Mouse (Mus musculus) kidney, adult 2 months (tissue): ENCODE measurements at regions not wholly inside any gene's neighbourhood (a gene's known extent, or its start where the extent isn't known, plus 50 kb on each side); places are given as distances from the start of the nearest gene placed in this dataset.
A peak's percentile ranks its signal among the peaks of the same experiment; 100 is the strongest.

Experiments used
- DNase-seq: peaks from one replicate; pipeline ENCODE4 v3.0.0; 2021
- H3K27ac ChIP-seq: fragments of 200-500 bp; 2 replicates; pipeline ENCODE4 v1.5.1; 2012; ENCODE audit warnings: low read depth, low read length, control low read depth, inconsistent platforms; ENCODE audit not compliant: insufficient read depth
- H3K27me3 ChIP-seq: fragments of 200-500 bp; replicated peaks from 2 replicates; pipeline ENCODE4 v1.6.1; 2012; ENCODE audit warnings: mild to moderate bottlenecking, moderate library complexity, low read length, inconsistent platforms; ENCODE audit not compliant: control insufficient read depth, insufficient read depth
- H3K36me3 ChIP-seq: fragments of 200-500 bp; 2 replicates; pipeline ENCODE4 v1.6.1; 2012; ENCODE audit warnings: mild to moderate bottlenecking, moderate library complexity, low read length, inconsistent platforms; ENCODE audit not compliant: control insufficient read depth, insufficient read depth
- H3K4me1 ChIP-seq: fragments of 200-500 bp; 2 replicates; pipeline ENCODE4 v1.6.1; 2011; ENCODE audit warnings: low read length; ENCODE audit not compliant: control insufficient read depth, insufficient read depth
- H3K4me3 ChIP-seq: fragments of 200-500 bp; 2 replicates; pipeline ENCODE4 v1.5.1; 2011; ENCODE audit warnings: mild to moderate bottlenecking, low read depth, low read length, control low read depth; ENCODE audit not compliant: insufficient read depth
- CTCF ChIP-seq: fragments of 200-500 bp; conservative IDR thresholded peaks from 2 replicates; pipeline ENCODE4 v1.5.1; 2011; ENCODE audit warnings: low read depth, mild to moderate bottlenecking, control low read depth, low read length, moderate library complexity, mixed read lengths; ENCODE audit not compliant: insufficient read depth, insufficient read length
- POLR2A ChIP-seq: fragments of 200-500 bp; IDR thresholded peaks from one replicate; pipeline ENCODE4 v1.6.1; 2011; ENCODE audit warnings: low read depth, low read length, control low read depth
- WGBS: fragments of 180-500 bp; shearing (Covaris S2); methylation state at CpG from one replicate; pipeline ENCODE4 v1.1.7; 2018; 5-methylcytosine and 5-hydroxymethylcytosine counted together

- Histone ChIP-seq H3K27me3 (no peaks in the 10 kb centered on the region), H3K27ac (no peak overlapping the region), H3K4me3 (no peak overlapping the region), H3K4me1 (no peaks in the 10 kb centered on the region), H3K36me3 (no peaks in the 10 kb centered on the region)
- DNase-seq, result no peak
- TF ChIP-seq CTCF (no peak), POLR2A (no peak)
- WGBS, result 86% methylated on average over 2 of the region's 2 CpGs
Observed at GRCm38 (mm10) chrX:140164859-140165258, 102.2 kb downstream of the Pih1h3b start.

GRCm38 (mm10) chrX:140165966-140166365 lies 103.3 kb downstream of the Pih1h3b start:
- no peak overlapping the region for H3K27ac ChIP-seq
- H3K4me1 ChIP-seq, result no peaks in the 10 kb centered on the region
- no peaks in the 10 kb centered on the region for H3K36me3 ChIP-seq
- peak; percentile 24 for DNase-seq
- WGBS, result 30% methylated on average over 3 of the region's 3 CpGs
- H3K27me3 ChIP-seq, result no peaks in the 10 kb centered on the region
- no peak overlapping the region for H3K4me3 ChIP-seq
- TF ChIP-seq POLR2A, result no peak
- TF ChIP-seq CTCF, result no peak

- H3K4me1 ChIP-seq, result no peaks in the 10 kb centered on the region
- 78% methylated on average over 4 of the region's 4 CpGs for WGBS
- H3K27ac ChIP-seq, result no peak overlapping the region
- H3K36me3 ChIP-seq, result no peaks in the 10 kb centered on the region
- H3K27me3 ChIP-seq, result no peaks in the 10 kb centered on the region
- DNase-seq, result no peak
- H3K4me3 ChIP-seq, result no peak overlapping the region
- TF ChIP-seq POLR2A, result no peak
- no peak for TF ChIP-seq CTCF
Observed at GRCm38 (mm10) chrX:140179850-140180249, 117.2 kb downstream of the Pih1h3b start.

- TF ChIP-seq CTCF (no peak), POLR2A (no peak)
- H3K27ac ChIP-seq, result no peak overlapping the region
- H3K36me3 ChIP-seq, result no peaks in the 10 kb centered on the region
- H3K4me1 ChIP-seq, result no peaks in the 10 kb centered on the region
- H3K4me3 ChIP-seq, result no peak overlapping the region
- DNase-seq, result peak; percentile 4
- H3K27me3 ChIP-seq, result no peaks in the 10 kb centered on the region
- 90% methylated on average over 3 of the region's 3 CpGs for WGBS
Observed at GRCm38 (mm10) chrX:140183003-140183402, 120.3 kb downstream of the Pih1h3b start.

GRCm38 (mm10) chrX:140203676-140204075 lies 138.4 kb upstream of the Frmpd3 start:
- Histone ChIP-seq H3K36me3 (no peaks in the 10 kb centered on the region), H3K4me3 (no peak overlapping the region), H3K4me1 (no peaks in the 10 kb centered on the region), H3K27me3 (no peaks in the 10 kb centered on the region), H3K27ac (no peak overlapping the region)
- WGBS, result 84% methylated on average over 3 of the region's 3 CpGs
- TF ChIP-seq CTCF (no peak), POLR2A (no peak)
- DNase-seq, result no peak

- no peaks in the 10 kb centered on the region for H3K4me1 ChIP-seq
- H3K4me3 ChIP-seq, result no peak overlapping the region
- H3K27ac ChIP-seq, result no peak overlapping the region
- no peak for DNase-seq
- no peak for TF ChIP-seq POLR2A
- no peaks in the 10 kb centered on the region for H3K36me3 ChIP-seq
- WGBS, result 49% methylated on average over 3 of the region's 3 CpGs
- H3K27me3 ChIP-seq, result no peaks in the 10 kb centered on the region
Observed at GRCm38 (mm10) chrX:140208791-140209190, 133.3 kb upstream of the Frmpd3 start.

- no peak for TF ChIP-seq POLR2A
- no peak for TF ChIP-seq CTCF
- no peak for DNase-seq
- H3K27ac ChIP-seq, result no peak overlapping the region
- 27% methylated on average over 3 of the region's 3 CpGs for WGBS
- no peaks in the 10 kb centered on the region for H3K36me3 ChIP-seq
- H3K4me1 ChIP-seq, result no peaks in the 10 kb centered on the region
- H3K27me3 ChIP-seq, result no peaks in the 10 kb centered on the region
- no peak overlapping the region for H3K4me3 ChIP-seq
Observed at GRCm38 (mm10) chrX:140212644-140213361, 129.3 kb upstream of the Frmpd3 start.
